ENCODE assay signal across 13 mouse cellular contexts in genomic region chr10:20160914-20161313, GRCm38 (mm10). TPM values are rescaled to one million over a fixed set of nuclear protein-coding genes. Genes with fewer than 3 reads are reported as not detected.
DNase-seq lines count a peak whose midpoint lies in the region; ATAC-seq and TF ChIP-seq lines count a peak whose summit lies in the region.
"Had no signal": no experiment of that assay in that cellular context is flagged by ENCODE, and none has a peak within 500 bp of the region (broad histone marks: within the 10 kb centered on the region; RNA-seq: fewer than 3 reads in every experiment).

No protein-coding gene starts in this region.

- ATAC-seq in heart, embryonic 13.5 days (ENCODE audit: extremely low read depth, insufficient number of reproducible peaks, low FRiP score, low TSS enrichment): no peak
- no peak for ATAC-seq in intestine, embryonic 16.5 days
- ATAC-seq in hindbrain, embryonic 11.5 days (ENCODE audit: low FRiP score): no peak
- ATAC-seq: midbrain, embryonic 15.5 days had no signal

- no peaks in the 10 kb centered on the region for H3K36me3 ChIP-seq in heart, embryonic 13.5 days
- no peaks in the 10 kb centered on the region for H3K36me3 ChIP-seq in intestine, embryonic 16.5 days (ENCODE audit: control insufficient read depth, insufficient read depth, low read length)
- no peaks in the 10 kb centered on the region for H3K36me3 ChIP-seq in hindbrain, embryonic 11.5 days (ENCODE audit: control insufficient read depth, insufficient read depth, low read length)
- H3K36me3 ChIP-seq: heart, embryonic 10.5 days; lung, embryonic 15.5 days; midbrain, embryonic 15.5 days had no signal

- no peak overlapping the region for H3K4me3 ChIP-seq in heart, embryonic 13.5 days
- H3K4me3 ChIP-seq in intestine, embryonic 16.5 days (ENCODE audit: low read length): no peak overlapping the region
- H3K4me3 ChIP-seq in layer of hippocampus, adult 2 months: no peak overlapping the region
- H3K4me3 ChIP-seq in hindbrain, embryonic 11.5 days (ENCODE audit: low read depth, low read length): no peak overlapping the region
- H3K4me3 ChIP-seq: heart, embryonic 10.5 days; lung, embryonic 15.5 days; midbrain, embryonic 15.5 days had no signal

- intact Hi-C loops in heart, postnatal 36 days (cut with DNase I): no loop called here

- H3K9me3 ChIP-seq in heart, embryonic 13.5 days: no peaks in the 10 kb centered on the region
- no peaks in the 10 kb centered on the region for H3K9me3 ChIP-seq in intestine, embryonic 16.5 days (ENCODE audit: control insufficient read depth, low read length)
- no peaks in the 10 kb centered on the region for H3K9me3 ChIP-seq in hindbrain, embryonic 11.5 days (ENCODE audit: control insufficient read depth, low read length)
- H3K9me3 ChIP-seq: heart, embryonic 10.5 days; lung, embryonic 15.5 days; midbrain, embryonic 15.5 days had no signal

- no peak for TF ChIP-seq CTCF in layer of hippocampus, adult 2 months (conservative IDR thresholded peaks at IDR 0.05)

- DNase-seq in heart, postnatal 36 days: no peak
- peak; percentile 80 for DNase-seq in ES-CJ7 (ENCODE audit: low read depth, low spot score)
- peak; percentile 62 to 80 for DNase-seq in kidney, postnatal 25 days
- DNase-seq in layer of hippocampus, adult 2 months (ENCODE audit: low spot score in 2 of 2): no peak
- no peak for DNase-seq in hindbrain, embryonic 11.5 days (ENCODE audit: low spot score)
- DNase-seq in embryo, embryonic 9.5 days (ENCODE audit: extremely low spot score): no peak
- DNase-seq: spleen, adult 18-20 months; thymus, adult 2 months had no signal

- H3K27ac ChIP-seq in heart, embryonic 13.5 days (replicated peaks): no peak overlapping the region
- H3K27ac ChIP-seq in intestine, embryonic 16.5 days (ENCODE audit: low read length): peak overlapping the region; percentile 37; the same call in 1 of the 2 replicates
- no peak overlapping the region for H3K27ac ChIP-seq in layer of hippocampus, adult 2 months
- no peak overlapping the region for H3K27ac ChIP-seq in hindbrain, embryonic 11.5 days (ENCODE audit: low read depth, low read length)
- H3K27ac ChIP-seq: heart, embryonic 10.5 days; lung, embryonic 15.5 days; midbrain, embryonic 15.5 days had no signal

- H3K4me1 ChIP-seq in heart, embryonic 13.5 days: peaks cover 41% of the 10 kb centered on the region
- H3K4me1 ChIP-seq in intestine, embryonic 16.5 days (ENCODE audit: control insufficient read depth, insufficient read depth, low read length): peaks cover 10% of the 10 kb centered on the region
- no peaks in the 10 kb centered on the region for H3K4me1 ChIP-seq in hindbrain, embryonic 11.5 days (replicated peaks; ENCODE audit: control insufficient read depth, insufficient read depth, low read length)
- H3K4me1 ChIP-seq: lung, embryonic 15.5 days; midbrain, embryonic 15.5 days had no signal

- H3K27me3 ChIP-seq in heart, embryonic 13.5 days (replicated peaks): no peaks in the 10 kb centered on the region
- no peaks in the 10 kb centered on the region for H3K27me3 ChIP-seq in intestine, embryonic 16.5 days (replicated peaks; ENCODE audit: control insufficient read depth, insufficient read depth, low read length)
- H3K27me3 ChIP-seq in hindbrain, embryonic 11.5 days (ENCODE audit: control insufficient read depth, insufficient read depth, low read length): no peaks in the 10 kb centered on the region
- H3K27me3 ChIP-seq: lung, embryonic 15.5 days; midbrain, embryonic 15.5 days had no signal

- no peak overlapping the region for H3K9ac ChIP-seq in heart, embryonic 13.5 days
- H3K9ac ChIP-seq in intestine, embryonic 16.5 days (ENCODE audit: low read depth, low read length): no peak overlapping the region
- H3K9ac ChIP-seq in hindbrain, embryonic 11.5 days (ENCODE audit: low read depth, low read length): no peak overlapping the region
- H3K9ac ChIP-seq: lung, embryonic 15.5 days; midbrain, embryonic 15.5 days had no signal

- 46% methylated on average over 8 of the region's 8 CpGs for WGBS in heart, embryonic 13.5 days
- WGBS in intestine, embryonic 16.5 days: 59% methylated on average over 8 of the region's 8 CpGs
- WGBS in hindbrain, embryonic 11.5 days: 62% methylated on average over 8 of the region's 8 CpGs

- peak overlapping the region; percentile 18 for H3K4me2 ChIP-seq in heart, embryonic 13.5 days
- H3K4me2 ChIP-seq in intestine, embryonic 16.5 days (ENCODE audit: low read depth, low read length): no peak overlapping the region
- no peak overlapping the region for H3K4me2 ChIP-seq in hindbrain, embryonic 11.5 days (replicated peaks; ENCODE audit: low read depth, low read length)
- H3K4me2 ChIP-seq: lung, embryonic 15.5 days; midbrain, embryonic 15.5 days had no signal

RNA-seq across cellular contexts. Expression of gene Map7, which starts 12.6 kb away (rescaled TPM):
- 5.9 and 6.6 TPM in 2 replicates for polyA plus RNA-seq in heart, embryonic 13.5 days (2015; fragmentation: Nextera tagmentation; extraction: Ambion mirVana)
- 10 to 100 TPM; 21.0 to 23.3 TPM for total RNA-seq in heart, postnatal 36 days (2021)
- polyA plus RNA-seq in intestine, embryonic 16.5 days (2015; fragmentation: Nextera tagmentation; extraction: Ambion mirVana): 44.7 and 50.3 TPM in 2 replicates
- total RNA-seq in layer of hippocampus, adult 2 months (2021): 100 to 1,000 TPM; 109 to 127 TPM
- 5.8 and 6.7 TPM in 2 replicates for polyA plus RNA-seq in hindbrain, embryonic 11.5 days (2014; fragmentation: Nextera tagmentation; extraction: Ambion mirVana)

Comparison
In these comparisons a context has a peak if more than half of its experiments do, and no peak if none do; other contexts are left out.
1. DNase-seq: peak in ES-CJ7 (single experiment) and kidney, postnatal 25 days (2 of 2); none in heart, postnatal 36 days (0 of 2), layer of hippocampus, adult 2 months (0 of 2), hindbrain, embryonic 11.5 days (single experiment) and embryo, embryonic 9.5 days (single experiment).